Mouse (Mus musculus): ENCODE measurements around the gene Wdr77.
"Not testable (repeated sequence)": the region's sequence is repeated elsewhere in the genome, so short reads cannot be mapped to it uniquely, and the experiment has no call there.

Wdr77 gene

GRCm38 (mm10) chr3:105951348-105951747, 7.8 kb upstream of the Wdr77 start:
- DNase-seq (ENCODE audit: low read depth) = no peak

- no peak for DNase-seq (ENCODE audit: low read depth)
These were observed 1.9 kb upstream of the Wdr77 start for GRCm38 (mm10) chr3:105957235-105957634.

GRCm38 (mm10) chr3:105958204-105958603, 965 bp upstream of the Wdr77 start:
- DNase-seq (ENCODE audit: low read depth) = no peak

- no peak for DNase-seq (ENCODE audit: low read depth)
These were observed 416 bp downstream of the Wdr77 start for GRCm38 (mm10) chr3:105959585-105959984.

GRCm38 (mm10) chr3:105959999-105960398, 830 bp downstream of the Wdr77 start, which contains the start of gene Atp5f1:
Atp5f1 (minus strand) TSS chr3:105960099.
- no peak for DNase-seq (ENCODE audit: low read depth)

- DNase-seq (ENCODE audit: low read depth) = no peak
These were observed 1.5 kb downstream of the Wdr77 start for GRCm38 (mm10) chr3:105960700-105961099.

GRCm38 (mm10) chr3:105971831-105972446, 12.8 kb downstream of the Wdr77 start:
- DNase-seq (ENCODE audit: low read depth) = no peak

- DNase-seq (ENCODE audit: low read depth) = no peak
These were observed 14.2 kb downstream of the Wdr77 start, which contains the start of gene Ovgp1 for GRCm38 (mm10) chr3:105973411-105973810. Ovgp1 (plus strand) TSS chr3:105973711.

GRCm38 (mm10) chr3:105974174-105974573, 15.0 kb downstream of the Wdr77 start:
- no peak for DNase-seq (ENCODE audit: low read depth)

- DNase-seq (ENCODE audit: low read depth) = not testable (repeated sequence)
These were observed 30.4 kb downstream of the Wdr77 start for GRCm38 (mm10) chr3:105989611-105990010.

GRCm38 (mm10) chr3:105991653-105992283, 32.6 kb downstream of the Wdr77 start:
- DNase-seq (ENCODE audit: low read depth) = peak; percentile 56

GRCm38 (mm10) chr3:105994730-105995129, 35.6 kb downstream of the Wdr77 start:
- no peak for DNase-seq (ENCODE audit: low read depth)

- no peak for DNase-seq (ENCODE audit: low read depth)
These were observed 41.7 kb downstream of the Wdr77 start for GRCm38 (mm10) chr3:106000707-106001375.

GRCm38 (mm10) chr3:106001416-106002370, 42.5 kb downstream of the Wdr77 start:
- no peak for DNase-seq (ENCODE audit: low read depth)

- DNase-seq (ENCODE audit: low read depth) = not testable (repeated sequence)
These were observed 44.2 kb downstream of the Wdr77 start for GRCm38 (mm10) chr3:106003360-106003759.

GRCm38 (mm10) chr3:106014546-106014945, 55.4 kb downstream of the Wdr77 start, which contains the start of gene Pifo:
Pifo (minus strand) TSS chr3:106014646.
- DNase-seq (ENCODE audit: low read depth) = no peak

Measured in c-Kit-positive CD71-negative TER-119-negative erythroid progenitor cells, embryonic 14.5 days (primary cell).